Mouse (Mus musculus) adrenal gland, postnatal 4 days (tissue): ENCODE results near the gene Stxbp1. TPM values are rescaled to one million over a fixed set of nuclear protein-coding genes. Genes with fewer than 3 reads are reported as not detected.

Experiments used
- DNase-seq, 2 experiments: peaks; one replicate each; pipeline ENCODE4 v3.0.0; 2021 to 2022; ENCODE audit warnings: low spot score in 2 of 2, mixed read lengths in 2 of 2
- total RNA-seq, 2 experiments: library from RNA; stranded (reverse); gene quantifications; 2 replicates each; pipeline ENCODE4 v1.2.3; 2021

The Stxbp1 gene
- total RNA-seq, 2 experiments from 2014 or later: 42.5 to 48.7 TPM

DNA sequence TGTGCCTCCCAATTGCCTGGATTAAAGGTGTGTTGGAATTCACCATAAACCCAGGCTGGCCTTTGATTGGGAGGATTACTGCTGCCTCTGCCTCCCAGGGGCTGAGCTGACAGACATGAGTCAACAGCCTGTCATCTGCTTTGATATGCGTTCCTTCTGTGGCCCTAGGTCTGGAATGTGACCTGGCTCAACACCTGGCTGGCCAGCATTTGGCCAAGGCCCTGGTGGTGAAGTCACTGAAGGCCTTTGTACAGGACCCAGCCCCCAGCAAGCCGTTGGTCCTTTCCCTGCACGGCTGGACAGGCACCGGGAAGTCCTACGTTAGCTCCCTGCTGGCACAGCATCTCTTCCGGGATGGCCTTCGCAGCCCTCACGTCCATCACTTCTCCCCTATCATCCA, 88.5 kb downstream of the Stxbp1 start:
- DNase-seq: no peak

DNA sequence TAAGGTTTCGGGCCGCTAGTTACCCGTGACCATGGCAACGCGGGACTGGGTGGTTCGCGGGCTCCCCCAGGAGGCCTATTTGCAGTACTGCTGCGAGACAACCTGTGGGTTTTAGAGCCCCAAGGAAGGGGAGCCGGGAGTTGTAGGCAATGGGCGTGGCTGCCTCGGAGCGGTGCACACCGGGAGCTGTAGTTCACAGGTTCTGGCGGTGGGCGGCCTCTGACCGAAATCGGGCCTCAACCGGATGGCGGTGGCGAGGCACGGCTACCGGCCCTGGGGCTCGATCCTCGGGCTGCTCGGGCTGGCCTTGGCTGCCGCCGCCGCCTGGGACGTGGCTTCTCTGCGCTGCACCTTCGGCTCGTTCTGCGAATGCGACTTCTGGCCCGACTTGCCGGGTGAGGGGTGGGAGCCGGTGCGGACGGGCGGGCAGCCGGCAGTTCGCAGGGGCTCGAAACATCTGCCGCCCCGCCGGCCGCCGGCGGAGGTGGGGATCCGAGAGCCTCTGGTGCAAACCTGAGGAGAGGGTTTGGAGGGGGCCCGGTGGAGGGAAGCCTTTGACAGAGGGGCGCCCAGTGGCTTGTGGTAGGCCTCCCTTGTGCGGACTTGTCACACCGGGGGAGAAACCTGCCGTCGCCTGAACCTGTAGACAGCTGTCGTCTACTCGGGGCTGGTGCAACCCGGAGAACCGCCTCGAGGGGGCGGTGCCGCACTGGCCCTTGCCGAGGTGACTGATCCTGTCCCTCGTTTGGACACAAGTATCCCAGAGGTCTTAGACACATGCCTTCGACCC, 89.8 kb downstream of the Stxbp1 start, which contains the start of gene Tor2a:
Gene Tor2a (plus strand): TSS at position 179 of the 790 bp plus-strand sequence.
- peak; percentile 93 to 94 for DNase-seq

DNA sequence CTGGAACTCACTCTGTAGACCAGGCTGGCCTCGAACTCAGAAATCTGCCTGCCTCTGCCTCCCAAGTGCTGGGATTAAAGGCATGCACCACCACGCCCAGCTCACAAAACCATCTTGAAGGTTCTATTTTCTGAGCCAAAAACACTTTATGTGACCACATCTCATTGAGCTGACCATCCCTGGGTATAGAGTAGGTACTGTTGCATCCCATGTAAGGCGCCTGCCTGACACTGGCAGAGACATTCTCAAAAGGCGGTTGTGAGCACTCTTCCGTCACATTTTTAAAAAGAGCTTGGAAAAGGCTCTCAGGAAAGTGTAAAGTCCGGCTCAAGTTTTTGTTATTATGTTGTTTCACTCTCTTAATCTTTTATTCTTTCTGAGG, 90.4 kb downstream of the Stxbp1 start:
- DNase-seq: no peak

DNA sequence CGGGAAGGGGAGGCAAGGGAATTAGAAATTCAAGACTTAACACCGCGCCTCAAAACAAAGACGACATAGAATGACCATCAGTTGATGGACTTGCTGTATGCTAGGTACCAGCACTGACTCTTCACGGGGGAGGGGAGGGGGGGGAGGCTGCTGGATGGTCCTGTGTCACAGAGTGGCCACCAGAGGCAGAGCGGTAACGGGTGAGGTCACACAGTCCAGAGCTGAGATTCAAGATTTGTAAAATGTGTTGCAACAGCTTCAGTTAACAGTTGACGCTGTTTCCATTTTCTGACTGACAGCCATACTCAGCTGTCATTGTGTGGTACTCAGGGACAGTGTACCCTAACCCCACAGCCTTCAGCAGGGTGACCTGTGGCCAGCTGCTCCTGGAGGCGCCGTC, 94.9 kb downstream of the Stxbp1 start:
- DNase-seq: no peak

DNA sequence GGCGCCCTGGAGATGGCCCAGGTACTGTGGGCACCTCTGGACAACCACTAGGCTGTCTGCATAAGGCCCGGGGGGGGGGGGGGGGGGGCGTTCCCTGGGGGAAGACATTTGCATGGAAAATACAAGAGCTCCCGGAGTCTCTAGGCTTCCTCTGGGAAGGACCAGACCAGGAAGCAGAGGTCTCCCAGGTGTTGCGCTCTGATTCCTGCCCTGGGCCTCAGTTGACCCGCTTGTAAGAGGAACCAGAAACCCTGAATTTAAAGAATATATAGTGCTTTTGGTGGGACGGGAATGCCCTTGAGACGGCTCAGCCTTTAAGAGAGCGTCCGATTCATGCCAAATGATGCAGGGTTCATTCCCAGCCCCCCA, 95.4 kb downstream of the Stxbp1 start:
- no peak for DNase-seq

DNA sequence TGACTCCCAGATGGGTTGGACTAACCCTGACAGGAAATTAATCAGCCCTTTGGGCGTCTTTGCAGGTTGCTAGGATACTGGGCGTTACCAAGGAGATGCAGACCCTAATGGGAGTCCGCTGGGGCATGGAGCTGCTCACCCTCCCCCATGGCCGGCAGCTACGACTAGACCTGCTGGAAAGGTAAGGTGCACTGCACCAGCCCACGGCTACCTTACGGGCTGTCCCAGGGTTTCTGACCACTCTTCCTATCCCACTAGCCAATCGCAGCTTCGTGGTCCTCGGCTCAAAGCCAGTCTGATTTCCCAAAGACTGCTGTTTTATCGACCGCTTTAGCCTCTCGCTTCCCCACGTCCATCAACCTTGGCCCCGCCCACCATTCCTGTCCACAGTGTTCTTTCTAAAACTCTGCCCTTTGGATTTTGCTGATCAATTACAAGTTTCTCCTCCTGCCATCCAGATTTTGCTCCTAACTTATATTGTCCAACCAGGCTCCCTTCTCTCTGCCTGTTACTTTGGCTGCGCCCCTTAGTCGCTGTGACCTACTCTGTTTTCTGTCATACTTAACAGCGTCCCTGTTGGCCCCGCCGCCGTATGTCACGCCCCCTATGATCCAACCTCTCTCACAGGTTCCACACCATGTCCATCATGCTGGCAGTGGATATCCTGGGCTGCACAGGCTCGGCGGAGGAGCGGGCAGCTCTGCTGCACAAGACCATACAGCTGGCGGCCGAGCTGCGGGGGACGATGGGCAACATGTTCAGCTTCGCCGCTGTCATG, 96.0 kb downstream of the Stxbp1 start:
- peak; percentile 28 to 56 for DNase-seq

DNA sequence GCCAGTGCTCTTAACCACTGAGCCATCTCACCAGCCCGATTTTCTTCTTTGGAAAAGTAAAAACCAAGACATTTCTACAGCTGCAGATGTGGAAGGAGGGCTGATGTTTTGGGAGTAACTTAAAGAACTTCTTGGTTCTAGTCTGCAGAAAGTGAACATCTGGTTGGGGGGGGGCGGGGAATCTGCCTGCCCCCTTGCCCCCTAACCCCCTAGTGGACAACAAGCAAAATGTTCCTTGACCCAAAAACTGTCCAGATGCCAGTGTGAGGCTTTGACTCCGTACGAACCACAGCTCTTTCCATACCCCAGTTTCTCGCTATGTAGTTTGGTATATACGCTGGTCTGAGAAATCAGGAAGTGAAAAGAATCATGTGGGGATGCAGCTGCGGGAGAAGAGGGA, 96.8 kb downstream of the Stxbp1 start:
- no peak for DNase-seq

DNA sequence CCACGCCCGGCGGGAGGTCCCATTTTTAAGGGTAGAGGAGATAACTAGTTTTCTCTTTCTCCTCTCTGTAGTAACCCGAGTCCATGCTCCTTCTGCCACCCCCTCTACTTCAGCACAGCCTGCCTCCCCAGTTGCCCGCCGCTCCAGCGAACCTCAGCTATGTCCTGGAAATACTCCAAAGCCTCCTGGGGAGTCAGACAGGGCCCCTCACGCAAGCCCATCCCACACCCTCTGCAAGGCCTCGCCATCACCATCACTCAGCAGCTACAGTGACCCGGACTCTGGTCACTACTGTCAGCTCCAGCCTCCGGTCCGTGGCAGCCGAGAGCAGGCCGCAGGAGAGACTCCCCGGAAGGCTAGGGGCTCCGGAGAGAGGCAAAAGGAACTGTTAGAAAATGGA, 98.0 kb downstream of the Stxbp1 start:
- DNase-seq: no peak

DNA sequence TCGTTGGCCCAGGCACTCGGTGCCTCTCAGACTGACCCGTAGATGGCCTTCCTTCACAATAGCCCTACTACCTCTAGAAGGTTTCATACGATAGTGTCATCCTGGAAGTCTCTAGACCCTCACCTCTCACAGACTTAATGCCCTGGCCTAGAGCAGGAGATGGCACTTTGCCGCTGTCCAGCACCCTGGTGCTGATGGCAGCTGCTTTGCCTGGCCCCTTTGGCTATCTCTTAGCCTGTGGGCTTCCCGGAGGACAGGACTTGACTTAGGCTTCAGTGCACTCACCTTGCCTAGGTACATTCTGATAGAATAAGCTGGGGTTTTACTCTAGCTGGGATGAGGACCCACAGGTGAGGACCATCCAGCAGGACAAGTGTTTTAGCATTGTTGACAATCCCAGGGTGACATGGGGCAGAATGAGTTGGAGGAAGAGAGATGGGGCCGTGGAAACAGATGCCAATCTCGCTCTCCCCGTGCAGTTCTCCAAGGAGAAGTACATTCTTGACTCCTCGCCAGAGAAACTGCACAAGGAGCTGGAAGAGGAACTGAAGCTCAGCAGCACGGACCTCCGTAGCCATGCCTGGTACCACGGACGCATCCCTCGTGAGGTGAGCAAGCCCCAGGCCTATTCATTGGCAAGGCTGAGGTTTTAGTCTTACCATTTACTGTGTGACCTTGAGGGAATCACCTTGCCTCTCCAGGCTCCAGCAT, 102.6 kb downstream of the Stxbp1 start:
- no peak for DNase-seq

DNA sequence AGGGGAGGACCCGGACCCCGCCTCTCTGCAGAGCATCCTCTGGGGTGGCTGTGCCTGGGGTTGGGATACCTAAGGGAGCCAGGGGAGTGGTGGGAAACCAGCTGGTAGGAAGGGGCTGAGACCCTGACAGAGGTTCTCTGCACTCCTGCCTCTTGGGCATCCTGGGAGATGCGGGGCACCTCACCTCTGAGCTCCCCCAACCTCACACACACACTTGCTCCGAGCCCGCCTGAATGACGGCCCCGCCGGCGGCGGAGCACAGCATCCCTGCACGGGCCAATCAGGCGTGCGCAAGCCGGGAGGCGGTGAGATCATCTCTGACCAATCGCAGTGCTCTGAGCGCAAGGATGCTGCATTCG, 104.9 kb downstream of the Stxbp1 start:
- no peak for DNase-seq

DNA sequence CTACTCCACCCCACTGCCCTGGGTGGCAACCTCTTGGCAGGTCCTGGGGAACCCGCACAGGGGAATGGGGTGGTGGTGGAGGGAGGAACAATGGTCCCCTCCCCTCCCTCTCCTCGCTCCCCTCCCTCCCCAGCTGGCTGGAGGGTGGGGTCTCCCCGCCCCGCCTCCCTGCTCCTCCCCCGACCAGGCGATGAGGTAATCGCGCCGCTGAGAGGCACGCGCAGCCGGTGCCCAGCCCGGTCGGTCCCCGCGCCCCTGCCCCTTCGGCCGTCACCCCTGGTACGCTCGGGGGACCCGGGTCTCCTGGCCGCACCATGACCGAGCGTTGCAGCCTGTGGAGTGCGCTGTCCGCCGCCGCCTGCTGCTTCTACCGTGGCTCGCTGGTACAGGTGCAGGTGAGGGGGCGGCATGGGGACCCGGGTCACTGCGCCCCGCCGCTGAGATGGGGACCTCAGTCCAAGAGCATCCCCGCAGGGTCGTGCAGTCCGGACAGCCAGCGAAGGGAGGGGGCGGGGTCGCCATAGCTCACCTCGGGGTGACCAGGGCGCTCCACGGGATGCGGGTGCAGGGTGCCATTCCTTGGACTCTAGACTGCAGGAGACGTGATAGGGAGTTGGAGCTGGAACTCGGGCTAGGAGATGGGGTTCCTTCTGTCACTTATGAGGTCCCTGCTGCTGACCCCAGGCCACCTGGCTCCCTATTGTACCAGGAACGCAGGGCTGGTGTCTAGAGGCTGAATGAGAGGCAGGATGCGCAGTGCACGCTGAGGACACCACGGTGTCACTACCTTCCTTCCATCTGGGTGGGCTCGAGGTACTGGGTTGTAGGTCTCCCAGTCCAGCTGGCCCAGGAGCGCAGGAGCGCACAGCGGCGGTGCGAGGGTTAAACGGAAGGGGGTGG, 105.5 kb downstream of the Stxbp1 start:
- no peak for DNase-seq

DNA sequence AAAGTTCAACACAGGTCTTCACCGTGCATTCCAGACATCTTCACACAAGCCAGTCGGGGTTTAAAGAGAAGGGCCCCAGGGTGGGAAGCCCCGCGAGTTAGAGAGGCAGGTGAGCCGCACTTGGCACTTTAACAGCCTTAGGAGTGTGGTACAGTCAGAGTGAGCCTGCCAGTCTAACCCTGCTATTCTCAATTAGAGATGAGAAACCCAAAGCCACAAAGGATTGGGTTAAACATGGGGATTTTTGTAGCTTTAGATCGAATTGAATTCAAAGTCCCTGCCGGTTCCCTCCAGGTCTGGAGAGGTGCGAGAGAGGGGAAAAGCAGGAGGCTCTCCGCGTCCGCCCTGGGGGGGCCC, 106.2 kb downstream of the Stxbp1 start, which contains the start of gene 6330409D20Rik:
Gene 6330409D20Rik (minus strand): TSS at position 101 of the 357 bp plus-strand sequence.
- no peak for DNase-seq

DNA sequence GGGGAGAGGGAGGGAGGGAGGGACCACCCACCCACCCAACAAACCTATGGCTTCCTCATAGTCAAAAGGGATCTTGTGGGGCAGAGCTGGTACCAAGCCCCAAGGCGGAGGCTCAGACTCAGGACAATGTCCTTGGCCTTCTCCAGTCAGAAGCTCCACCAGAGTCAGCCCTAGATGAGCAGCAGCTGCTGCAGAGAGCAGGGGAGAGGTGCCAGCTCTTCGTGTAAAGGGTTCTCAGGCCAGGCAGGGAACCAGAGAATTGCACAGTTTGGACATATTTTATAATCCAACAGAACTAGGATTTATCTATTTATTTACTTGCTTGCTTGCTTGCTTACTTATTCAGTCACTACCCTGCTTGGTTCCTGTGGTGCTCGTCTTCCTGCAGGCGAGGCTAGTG, 107.7 kb downstream of the Stxbp1 start:
- no peak for DNase-seq

Other genes starting within 250 kb of the Stxbp1 start
- gene St6galnac6, start 247.5 kb downstream of the Stxbp1 start, total RNA-seq: 10 to 100 TPM; 53.0 to 58.0 TPM
- 10 to 100 TPM; 53.4 to 68.7 TPM for gene Ak1, start 225.5 kb downstream of the Stxbp1 start, total RNA-seq
- 100 to 1,000 TPM in 1 of 2 experiments, 10 to 100 TPM in 1; 97.4 to 103 TPM for gene Eng, start 200.7 kb downstream of the Stxbp1 start, total RNA-seq
- 10 to 100 TPM; 33.2 to 36.2 TPM for gene Fpgs, start 143.1 kb downstream of the Stxbp1 start, total RNA-seq
- gene Cdk9, start 134.2 kb downstream of the Stxbp1 start, total RNA-seq: 100 to 1,000 TPM; 102 to 105 TPM
- gene Sh2d3c, start 126.2 kb downstream of the Stxbp1 start, total RNA-seq: 10 to 100 TPM; 32.3 to 32.9 TPM
- under 1 TPM in 1 of 2 experiments, not detected in 1; 0.28 TPM for gene 6330409D20Rik, start 106.2 kb downstream of the Stxbp1 start, total RNA-seq
- 10 to 100 TPM; 31.5 to 36.5 TPM for gene Tor2a, start 90.0 kb downstream of the Stxbp1 start, total RNA-seq
- under 1 TPM in 1 of 2 experiments, not detected in 1; 0.23 TPM for gene Ttc16, start 71.6 kb downstream of the Stxbp1 start, total RNA-seq
- gene Ptrh1, start 71.5 kb downstream of the Stxbp1 start, total RNA-seq: 1 to 10 TPM; 4.0 to 5.2 TPM
- gene Cfap157, start 62.8 kb downstream of the Stxbp1 start, total RNA-seq: not detected
- gene Fam129b, start 28.9 kb upstream of the Stxbp1 start, total RNA-seq: 10 to 100 TPM; 30.8 to 35.5 TPM
- gene Rpl12, start 114.3 kb upstream of the Stxbp1 start, total RNA-seq: 100 to 1,000 TPM; 274 to 283 TPM
- 10 to 100 TPM; 23.7 to 26.5 TPM for gene Lrsam1, start 114.4 kb upstream of the Stxbp1 start, total RNA-seq
- 10 to 100 TPM; 19.7 to 20.4 TPM for gene Slc2a8, start 134.8 kb upstream of the Stxbp1 start, total RNA-seq